Mouse (Mus musculus): ENCODE results near the gene Wwc1. TPM values are rescaled to one million over a fixed set of nuclear protein-coding genes. Genes with fewer than 3 reads are reported as not detected.

Gene Wwc1
- polyA plus RNA-seq, 1 experiment from 2014 or later: 0.86 TPM

GRCm38 (mm10) chr11:35950011-35950410, 30.3 kb downstream of the Wwc1 start:
- H3K9me3 ChIP-seq (replicated peaks): no peaks in the 10 kb centered on the region
- DNase-seq (no peak), ATAC-seq (ENCODE audit: low read depth) (no peak)
- no peaks in the 10 kb centered on the region for H3K36me3 ChIP-seq
- no peaks in the 10 kb centered on the region for H3K27me3 ChIP-seq
- no peak overlapping the region for H3K27ac ChIP-seq
- no peak overlapping the region for H3K4me3 ChIP-seq (replicated peaks)
- peaks cover 13% of the 10 kb centered on the region for H3K4me1 ChIP-seq (replicated peaks)
- no peak overlapping the region for H3K9ac ChIP-seq
- WGBS (ENCODE audit: insufficient replicate concordance): 66% methylated on average over 3 of the region's 3 CpGs
- no peak overlapping the region for H3K4me2 ChIP-seq

- H3K36me3 ChIP-seq: no peaks in the 10 kb centered on the region
- H3K4me1 ChIP-seq (replicated peaks): peaks cover 13% of the 10 kb centered on the region
- no peaks in the 10 kb centered on the region for H3K9me3 ChIP-seq (replicated peaks)
- no peaks in the 10 kb centered on the region for H3K27me3 ChIP-seq
- DNase-seq: no peak
- no peak overlapping the region for H3K9ac ChIP-seq
- no peak overlapping the region for H3K4me3 ChIP-seq (replicated peaks)
- no peak for ATAC-seq (ENCODE audit: low read depth)
- WGBS (ENCODE audit: insufficient replicate concordance): 32% methylated on average over 6 of the region's 6 CpGs
- H3K27ac ChIP-seq: no peak overlapping the region
- no peak overlapping the region for H3K4me2 ChIP-seq
These were observed 31.9 kb downstream of the Wwc1 start for GRCm38 (mm10) chr11:35948457-35948881.

GRCm38 (mm10) chr11:35947944-35948343, 32.4 kb downstream of the Wwc1 start:
- H3K27me3 ChIP-seq: no peaks in the 10 kb centered on the region
- no peaks in the 10 kb centered on the region for H3K9me3 ChIP-seq (replicated peaks)
- peaks cover 13% of the 10 kb centered on the region for H3K4me1 ChIP-seq (replicated peaks)
- ATAC-seq (ENCODE audit: low read depth) (no peak), DNase-seq (no peak)
- no peak overlapping the region for H3K9ac ChIP-seq
- H3K4me3 ChIP-seq (replicated peaks): no peak overlapping the region
- 29% methylated on average over 9 of the region's 9 CpGs for WGBS (ENCODE audit: insufficient replicate concordance)
- H3K36me3 ChIP-seq: no peaks in the 10 kb centered on the region
- H3K27ac ChIP-seq: no peak overlapping the region
- H3K4me2 ChIP-seq: no peak overlapping the region

DNA sequence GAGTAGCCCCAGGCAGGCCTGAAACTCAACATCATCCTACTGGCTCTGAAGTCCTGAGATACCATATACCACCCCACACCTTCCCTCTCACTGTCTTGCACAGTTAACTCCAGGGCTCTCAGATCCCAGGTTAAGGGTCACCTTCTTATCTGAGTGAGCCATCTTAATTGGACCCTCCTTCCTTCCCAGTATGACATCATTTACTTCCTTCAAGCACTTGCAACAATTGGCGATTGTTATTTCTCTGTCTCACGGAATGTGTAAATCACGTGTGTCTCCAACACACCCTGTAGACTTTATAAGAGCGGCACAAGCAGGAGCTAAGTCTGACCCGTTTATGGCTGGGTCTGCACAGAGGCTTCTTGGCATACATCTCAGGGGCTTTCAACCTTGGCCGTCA, 35.1 kb downstream of the Wwc1 start:
- WGBS (ENCODE audit: insufficient replicate concordance): 49% methylated on average over 6 of the region's 6 CpGs
- Histone ChIP-seq H3K4me1 (replicated peaks) (0 out of 2 replicates have a peak, but pooled peaks cover 9% of the 10 kb centered on the region), H3K4me2 (no peak overlapping the region), H3K9ac (no peak overlapping the region), H3K27me3 (no peaks in the 10 kb centered on the region), H3K27ac (no peak overlapping the region), H3K9me3 (replicated peaks) (no peaks in the 10 kb centered on the region), H3K36me3 (no peaks in the 10 kb centered on the region), H3K4me3 (replicated peaks) (no peak overlapping the region)
- no peak for ATAC-seq (ENCODE audit: low read depth)
- DNase-seq: no peak

DNA sequence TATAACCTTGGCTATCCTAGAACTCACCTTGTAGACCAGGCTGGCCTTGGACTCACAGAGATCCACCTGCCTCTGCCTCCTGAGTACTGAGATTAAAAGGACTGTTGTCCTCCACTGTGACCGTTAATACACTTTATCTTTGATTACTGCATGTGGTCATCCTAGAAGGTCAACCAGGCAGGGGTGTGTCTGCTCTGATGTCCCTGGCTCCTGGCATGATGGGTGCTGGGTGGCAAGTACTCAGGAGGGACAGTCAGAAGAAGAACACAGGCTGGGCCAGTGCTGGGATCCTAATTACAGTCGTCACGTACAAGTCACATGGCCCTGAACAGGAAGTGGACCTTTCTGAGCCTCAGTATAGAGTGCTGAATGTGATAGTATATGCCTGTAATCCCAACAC, 38.7 kb downstream of the Wwc1 start:
- Histone ChIP-seq H3K27me3 (no peaks in the 10 kb centered on the region), H3K36me3 (no peaks in the 10 kb centered on the region), H3K9ac (no peak overlapping the region), H3K4me2 (no peak overlapping the region), H3K27ac (no peak overlapping the region), H3K4me3 (replicated peaks) (no peak overlapping the region), H3K9me3 (replicated peaks) (no peaks in the 10 kb centered on the region), H3K4me1 (replicated peaks) (0 out of 2 replicates have a peak, but pooled peaks cover 3% of the 10 kb centered on the region)
- DNase-seq: no peak
- WGBS (ENCODE audit: insufficient replicate concordance): 31% methylated on average over 3 of the region's 3 CpGs
- ATAC-seq (ENCODE audit: low read depth): no peak

GRCm38 (mm10) chr11:35941064-35941463, 39.3 kb downstream of the Wwc1 start:
- Histone ChIP-seq H3K9me3 (replicated peaks) (no peaks in the 10 kb centered on the region), H3K4me1 (replicated peaks) (0 out of 2 replicates have a peak, but pooled peaks cover 3% of the 10 kb centered on the region), H3K4me2 (no peak overlapping the region), H3K27ac (no peak overlapping the region), H3K27me3 (no peaks in the 10 kb centered on the region), H3K9ac (no peak overlapping the region), H3K4me3 (replicated peaks) (no peak overlapping the region), H3K36me3 (no peaks in the 10 kb centered on the region)
- ATAC-seq (ENCODE audit: low read depth) (no peak), DNase-seq (no peak)
- WGBS (ENCODE audit: insufficient replicate concordance): 45% methylated on average over 5 of the region's 5 CpGs

GRCm38 (mm10) chr11:35938790-35939385, 41.4 kb downstream of the Wwc1 start:
- 53% methylated on average over 6 of the region's 6 CpGs for WGBS (ENCODE audit: insufficient replicate concordance)
- H3K27ac ChIP-seq: no peak overlapping the region
- DNase-seq: no peak

DNA sequence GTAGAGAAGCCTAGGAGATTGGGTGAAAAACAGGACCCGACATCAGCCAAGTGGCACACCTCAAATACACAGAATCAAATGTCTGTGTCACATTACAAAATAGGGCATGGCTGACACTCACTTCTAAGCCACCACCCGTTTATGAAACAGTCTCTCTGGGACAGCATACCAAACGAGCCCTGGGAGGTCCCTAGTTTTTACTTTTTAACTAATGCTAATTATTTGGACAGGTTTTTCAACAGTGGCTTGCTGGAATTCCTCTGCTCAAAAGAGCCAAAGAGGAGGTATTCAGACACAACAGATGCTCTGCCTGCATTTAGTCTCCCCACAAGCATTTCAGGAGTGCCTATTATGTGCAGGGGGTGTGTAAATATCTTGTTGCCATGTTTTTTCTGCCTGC, 44.7 kb downstream of the Wwc1 start:
- no peaks in the 10 kb centered on the region for H3K9me3 ChIP-seq (replicated peaks)
- ATAC-seq (ENCODE audit: low read depth) (no peak), DNase-seq (no peak)
- H3K4me2 ChIP-seq: no peak overlapping the region
- WGBS (ENCODE audit: insufficient replicate concordance): 29% methylated on average over 3 of the region's 3 CpGs
- no peaks in the 10 kb centered on the region for H3K27me3 ChIP-seq
- no peak overlapping the region for H3K4me3 ChIP-seq (replicated peaks)
- no peak overlapping the region for H3K9ac ChIP-seq
- no peaks in the 10 kb centered on the region for H3K4me1 ChIP-seq (replicated peaks)
- no peak overlapping the region for H3K27ac ChIP-seq
- H3K36me3 ChIP-seq: no peaks in the 10 kb centered on the region

More at GRCm38 (mm10) chr11:35938790-35939385, 41.4 kb downstream of the Wwc1 start:
- Histone ChIP-seq H3K4me2 (no peak overlapping the region), H3K4me1 (replicated peaks) (0 out of 2 replicates have a peak, but pooled peaks cover 3% of the 10 kb centered on the region), H3K4me3 (replicated peaks) (no peak overlapping the region), H3K9ac (no peak overlapping the region), H3K27me3 (no peaks in the 10 kb centered on the region), H3K9me3 (replicated peaks) (no peaks in the 10 kb centered on the region), H3K36me3 (no peaks in the 10 kb centered on the region)
- no peak for ATAC-seq (ENCODE audit: low read depth)

DNA sequence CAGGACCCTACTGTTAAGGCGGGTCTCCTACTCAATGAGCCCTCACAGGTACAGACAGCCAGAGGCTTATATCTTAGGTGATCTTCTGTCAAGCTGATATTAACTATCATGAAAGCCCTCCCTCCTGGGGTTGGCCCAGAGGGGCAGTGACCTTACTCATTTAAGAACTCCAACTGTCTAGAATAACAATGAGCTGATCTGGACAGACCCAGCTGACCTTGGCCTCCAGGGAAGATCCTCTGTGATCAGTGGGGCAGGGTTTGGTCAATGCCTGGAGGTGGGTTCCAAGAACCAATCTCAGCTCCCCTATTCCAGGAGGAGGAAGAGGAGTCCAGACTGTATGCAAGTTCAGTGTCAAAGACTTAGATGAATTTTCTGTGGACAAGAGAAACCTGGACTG, 45.2 kb downstream of the Wwc1 start:
- DNase-seq (no peak), ATAC-seq (ENCODE audit: low read depth) (no peak)
- Histone ChIP-seq H3K4me3 (replicated peaks) (no peak overlapping the region), H3K27me3 (no peaks in the 10 kb centered on the region), H3K9ac (no peak overlapping the region), H3K9me3 (replicated peaks) (no peaks in the 10 kb centered on the region), H3K27ac (no peak overlapping the region), H3K4me1 (replicated peaks) (no peaks in the 10 kb centered on the region), H3K4me2 (no peak overlapping the region), H3K36me3 (no peaks in the 10 kb centered on the region)
- WGBS (ENCODE audit: insufficient replicate concordance): 54% methylated on average over 1 of the region's 1 CpGs

GRCm38 (mm10) chr11:35933402-35934085, 46.8 kb downstream of the Wwc1 start:
- Histone ChIP-seq H3K27ac (no peak overlapping the region), H3K9me3 (replicated peaks) (no peaks in the 10 kb centered on the region), H3K9ac (no peak overlapping the region), H3K4me2 (no peak overlapping the region), H3K4me3 (replicated peaks) (no peak overlapping the region), H3K27me3 (no peaks in the 10 kb centered on the region), H3K36me3 (no peaks in the 10 kb centered on the region), H3K4me1 (replicated peaks) (no peaks in the 10 kb centered on the region)
- WGBS (ENCODE audit: insufficient replicate concordance): 29% methylated on average over 14 of the region's 14 CpGs
- ATAC-seq (ENCODE audit: low read depth) (no peak), DNase-seq (no peak)

DNA sequence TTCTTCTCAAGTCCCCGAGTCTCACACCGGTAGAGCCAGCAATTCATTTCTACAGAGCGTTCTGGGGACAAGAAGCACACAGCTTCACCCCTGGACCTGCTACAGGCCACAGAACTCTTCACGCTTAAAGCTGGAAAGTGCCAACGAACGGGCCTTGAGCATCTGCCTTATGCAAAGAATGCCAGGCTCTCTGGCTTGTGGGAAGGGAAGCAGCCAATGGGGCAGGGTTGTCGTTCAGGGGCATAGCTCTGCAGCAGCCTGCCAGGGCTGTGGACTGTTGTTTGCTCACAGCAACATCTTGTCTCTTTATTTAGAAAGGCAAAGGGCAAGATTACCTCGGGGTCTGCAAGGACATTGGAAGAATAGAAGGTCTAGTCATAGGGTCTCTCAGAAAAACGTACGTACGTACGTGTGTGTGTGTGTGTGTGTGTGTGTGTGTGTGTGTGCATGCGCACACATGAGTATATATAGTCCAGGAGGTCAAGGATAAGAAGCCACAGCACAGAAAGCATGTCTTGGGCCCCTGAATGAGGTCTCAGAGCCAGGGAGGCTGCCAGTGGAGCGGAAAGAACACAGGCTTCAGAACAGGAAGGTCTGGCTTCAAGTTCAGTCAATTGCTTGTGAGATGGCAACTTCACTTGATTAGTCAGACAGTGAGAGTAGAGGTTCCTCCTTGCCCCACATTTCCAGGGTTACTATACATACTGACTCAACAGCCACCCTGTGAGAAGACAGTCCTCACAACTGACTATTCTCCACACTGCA, 48.0 kb downstream of the Wwc1 start:
- DNase-seq: no peak
- Histone ChIP-seq H3K27ac (no peak overlapping the region), H3K4me2 (no peak overlapping the region), H3K9me3 (replicated peaks) (no peaks in the 10 kb centered on the region), H3K36me3 (no peaks in the 10 kb centered on the region), H3K4me3 (replicated peaks) (no peak overlapping the region), H3K9ac (no peak overlapping the region), H3K27me3 (no peaks in the 10 kb centered on the region), H3K4me1 (replicated peaks) (no peaks in the 10 kb centered on the region)
- WGBS (ENCODE audit: insufficient replicate concordance): 66% methylated on average over 14 of the region's 14 CpGs
- no peak for ATAC-seq (ENCODE audit: low read depth)
